Mouse (Mus musculus) cortical plate, adult 2 months (tissue): ENCODE results near the gene Sod2. TPM values are rescaled to one million over a fixed set of nuclear protein-coding genes. Genes with fewer than 3 reads are reported as not detected.
"Not testable (repeated sequence)": the region's sequence is repeated elsewhere in the genome, so short reads cannot be mapped to it uniquely, and the experiment has no call there.

Source experiments
- H3K27ac ChIP-seq: fragments of 200-500 bp; 2 replicates; pipeline ENCODE4 v1.5.1; 2012; ENCODE audit warnings: low read length, control low read depth, inconsistent platforms; ENCODE audit not compliant: insufficient read depth
- H3K4me1 ChIP-seq: fragments of 200-500 bp; 2 replicates; pipeline ENCODE4 v1.6.1; 2011; ENCODE audit warnings: low read length; ENCODE audit not compliant: control insufficient read depth, insufficient read depth
- H3K4me3 ChIP-seq: fragments of 200-500 bp; 2 replicates; pipeline ENCODE4 v1.5.1; 2011; ENCODE audit warnings: mild to moderate bottlenecking, low read length, control low read depth; ENCODE audit not compliant: insufficient read depth
- CTCF ChIP-seq: fragments of 200-500 bp; IDR thresholded peaks from 2 replicates; pipeline ENCODE4 v1.5.1; 2011; ENCODE audit warnings: mild to moderate bottlenecking, control low read depth, low read length; ENCODE audit not compliant: insufficient read depth; ENCODE audit errors: extremely low read depth
- POLR2A ChIP-seq: fragments of 200-500 bp; IDR thresholded peaks from 2 replicates; pipeline ENCODE4 v1.6.1; 2011; ENCODE audit warnings: mild to moderate bottlenecking, low read length, control low read depth; ENCODE audit not compliant: insufficient read depth; ENCODE audit errors: extremely low read depth
- polyA plus RNA-seq: library from polyadenylated mRNA; depleted of rRNA; stranded (reverse); fragments of >200 nt; gene quantifications from 2 replicates; pipeline ENCODE4 v1.2.3, GENCODE M21; 2012; rRNA removed

The Sod2 gene
- 222 and 230 TPM in 2 replicates for polyA plus RNA-seq

DNA sequence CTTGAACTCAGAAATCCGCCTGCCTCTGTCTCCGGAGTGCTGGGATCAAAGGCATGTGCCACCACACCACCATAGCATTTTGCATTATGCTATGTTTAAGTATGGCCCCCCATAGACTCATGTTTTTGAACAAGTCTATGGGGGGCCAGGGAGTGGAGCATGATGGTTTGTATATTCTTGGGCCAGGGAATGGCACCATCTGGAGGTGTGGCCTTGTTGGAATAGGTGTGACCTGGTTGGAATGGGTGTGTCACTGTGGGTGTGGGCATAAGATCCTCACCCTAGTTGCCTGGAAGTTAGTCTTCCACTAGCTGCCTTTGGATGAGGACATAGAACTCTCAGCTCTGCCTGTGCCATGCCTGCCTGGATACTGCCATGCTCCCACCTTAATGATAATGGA lies at the start of gene Sod2:
Gene Sod2 (plus strand): TSS at position 301 of the 400 bp plus-strand sequence.
- Histone ChIP-seq H3K27ac (peak within 1 kb of the TSS; percentile 58; the same call in 1 of the 2 replicates), H3K4me3 (peak within 1 kb of the TSS; percentile 85)
- H3K4me1 ChIP-seq = not testable (repeated sequence)

DNA sequence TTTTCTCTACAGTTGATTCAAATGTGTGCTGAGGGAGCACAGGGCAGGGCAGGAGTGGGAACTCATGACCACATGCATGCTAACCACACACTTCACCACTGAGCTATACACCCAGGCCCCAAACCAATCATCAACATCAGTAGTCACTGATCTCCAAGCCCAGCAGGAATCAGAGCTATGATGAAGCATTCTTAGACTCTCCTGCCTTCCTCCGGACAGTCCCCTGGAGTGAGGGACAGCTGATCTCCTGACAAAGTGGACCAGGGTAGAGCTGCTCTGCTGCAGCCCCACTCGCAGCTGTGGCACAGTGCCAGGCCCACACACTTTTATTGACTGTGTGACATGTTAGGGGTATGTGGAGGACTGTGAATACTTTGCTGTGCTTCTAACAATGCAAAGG lies 47.3 kb upstream of the Sod2 start:
- H3K27ac ChIP-seq, H3K4me3 ChIP-seq, H3K4me1 ChIP-seq: not testable (repeated sequence)

DNA sequence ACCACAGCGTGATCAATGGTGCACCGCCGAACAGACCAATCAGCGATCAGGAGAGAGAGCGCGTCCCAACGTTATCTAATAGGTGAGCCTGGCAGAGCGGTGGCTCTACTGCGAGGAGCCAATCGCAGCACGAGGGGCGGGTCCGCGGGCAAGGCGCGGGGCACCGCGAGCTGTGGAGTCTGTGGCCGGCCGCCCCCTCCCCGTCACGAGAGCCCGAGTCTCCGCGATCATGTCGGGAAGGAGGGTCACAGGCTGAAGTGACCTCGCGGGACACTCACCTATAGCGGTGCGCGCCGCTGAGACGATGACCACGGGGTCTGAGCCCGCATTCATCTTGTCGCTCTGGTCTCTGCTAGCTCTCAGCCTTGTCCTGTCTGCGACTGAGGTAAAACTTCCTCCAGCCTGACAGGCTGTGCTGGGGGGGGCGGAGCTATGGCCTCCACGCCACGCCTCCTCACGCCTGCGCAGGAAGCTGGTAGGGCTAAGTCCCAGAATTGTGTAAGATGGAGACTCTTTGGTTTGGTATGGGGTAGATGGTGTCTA lies 46.2 kb upstream of the Sod2 start, which contains the start of gene Acat2:
Gene Acat2 (minus strand): TSS at position 417 of the 543 bp plus-strand sequence.
- peak within 1 kb of the TSS; percentile 44 for H3K27ac ChIP-seq
- peak; percentile 98 for TF ChIP-seq POLR2A
- TF ChIP-seq CTCF = no peak
- H3K4me1 ChIP-seq = no peaks in the 10 kb centered on the region
- H3K4me3 ChIP-seq = peak within 1 kb of the TSS; percentile 62

DNA sequence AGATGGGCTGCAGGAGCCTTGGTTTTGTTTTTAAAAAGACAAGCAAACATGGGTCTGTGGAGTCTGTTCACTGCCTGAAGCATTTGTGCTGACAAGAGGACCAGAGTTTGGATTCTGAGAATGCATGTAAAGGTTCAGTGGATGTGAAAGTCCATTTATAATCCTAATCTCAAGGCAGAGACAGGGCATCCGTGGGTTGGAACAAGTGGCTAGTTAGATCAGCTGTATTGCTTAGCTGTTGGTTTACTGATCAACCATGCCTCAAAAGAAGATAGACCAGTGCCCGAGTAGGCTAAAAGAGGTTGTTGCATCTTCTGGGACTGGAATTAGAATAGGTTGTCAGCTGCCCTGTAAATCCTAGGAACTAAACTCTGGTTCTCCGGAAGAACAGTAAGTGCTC lies 43.2 kb upstream of the Sod2 start:
- Histone ChIP-seq H3K4me3 (no peak overlapping the region), H3K4me1 (no peaks in the 10 kb centered on the region; the same call in 1 of the 2 replicates), H3K27ac (no peak overlapping the region)
- no peak for TF ChIP-seq CTCF
- no peak for TF ChIP-seq POLR2A

DNA sequence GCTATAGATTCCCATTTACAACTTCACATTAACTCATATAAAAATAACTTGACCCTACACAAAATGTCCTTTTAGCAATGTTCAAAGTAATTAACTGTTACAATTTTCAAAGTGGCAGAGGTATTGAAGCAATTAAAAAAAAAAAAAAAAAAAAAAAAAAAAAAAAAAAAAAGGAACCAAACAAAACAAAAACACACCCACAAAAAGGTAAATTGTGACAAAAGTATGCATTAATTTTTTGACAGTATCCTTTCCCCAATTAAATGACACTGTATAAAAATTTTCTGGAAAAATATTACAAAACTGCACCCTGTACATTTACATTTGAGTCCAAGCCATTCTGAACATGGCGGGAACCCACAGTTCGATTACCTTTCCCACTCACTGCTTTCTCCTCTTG lies 39.5 kb upstream of the Sod2 start:
- Histone ChIP-seq H3K4me1 (no peaks in the 10 kb centered on the region; the same call in 1 of the 2 replicates), H3K27ac (no peak overlapping the region), H3K4me3 (no peak overlapping the region)
- TF ChIP-seq CTCF (no peak), POLR2A (no peak)

DNA sequence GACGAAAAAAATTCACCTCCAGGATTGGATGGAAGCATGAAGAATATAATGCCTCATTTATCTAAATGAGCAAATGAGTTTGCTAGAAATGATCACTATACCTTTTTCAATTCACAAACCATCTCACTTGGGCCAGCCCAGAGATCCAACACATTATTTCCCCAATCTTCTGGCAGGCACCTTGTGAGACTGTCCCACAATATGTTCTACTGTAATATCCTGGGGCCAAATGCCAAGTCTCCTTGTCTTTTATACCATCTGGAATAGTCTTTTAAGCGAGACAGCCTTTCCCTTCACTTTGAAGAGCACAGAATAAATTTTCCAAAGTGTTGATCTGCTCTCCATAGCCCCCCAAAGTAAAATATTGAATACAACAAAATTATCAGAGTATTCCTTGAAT lies 32.8 kb upstream of the Sod2 start:
- no peaks in the 10 kb centered on the region; the same call in 1 of the 2 replicates for H3K4me1 ChIP-seq
- H3K27ac ChIP-seq = no peak overlapping the region
- H3K4me3 ChIP-seq = no peak overlapping the region
- TF ChIP-seq POLR2A (no peak), CTCF (no peak)

DNA sequence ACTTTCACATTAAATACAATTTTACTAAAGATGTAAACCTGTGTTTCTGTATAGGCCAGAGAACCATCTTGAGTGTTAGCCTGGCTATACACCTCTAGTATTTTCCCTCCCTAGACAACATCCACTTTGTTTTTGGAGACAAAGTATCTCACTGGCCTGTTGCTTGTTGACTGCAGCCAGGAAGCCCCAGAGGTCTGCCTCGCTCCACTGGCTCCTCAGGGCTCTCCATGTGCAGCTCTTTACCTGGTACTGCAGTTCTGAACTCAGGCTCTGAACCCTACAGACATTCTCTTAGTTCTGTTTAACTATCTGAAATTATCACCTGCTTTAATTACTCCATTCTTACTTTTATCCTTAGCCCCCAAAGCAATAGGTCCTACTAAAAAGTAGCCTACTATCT lies 28.1 kb upstream of the Sod2 start:
- Histone ChIP-seq H3K4me3 (no peak overlapping the region), H3K27ac (no peak overlapping the region), H3K4me1 (no peaks in the 10 kb centered on the region)
- TF ChIP-seq CTCF (no peak), POLR2A (no peak)

DNA sequence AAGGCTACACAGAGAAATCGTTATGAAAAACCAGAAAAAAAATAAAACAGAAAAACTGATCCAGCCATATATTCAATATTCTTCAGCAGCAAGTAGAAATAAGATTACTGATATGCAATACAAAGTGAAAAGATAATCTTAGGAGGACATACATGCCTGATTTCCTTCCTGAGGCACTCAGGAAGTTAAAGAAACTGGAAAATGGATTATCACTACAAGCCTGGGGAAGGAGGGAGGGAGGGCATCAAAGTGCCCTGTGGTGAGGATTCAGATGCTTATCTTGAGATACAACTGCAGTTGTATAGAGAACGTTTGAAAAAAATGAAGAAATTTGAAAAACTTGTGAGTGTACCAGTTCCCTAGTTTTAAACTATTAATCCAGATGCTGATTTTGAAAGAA lies 22.7 kb upstream of the Sod2 start:
- TF ChIP-seq CTCF (no peak), POLR2A (no peak)
- no peak overlapping the region for H3K4me3 ChIP-seq
- no peaks in the 10 kb centered on the region for H3K4me1 ChIP-seq
- no peak overlapping the region for H3K27ac ChIP-seq

DNA sequence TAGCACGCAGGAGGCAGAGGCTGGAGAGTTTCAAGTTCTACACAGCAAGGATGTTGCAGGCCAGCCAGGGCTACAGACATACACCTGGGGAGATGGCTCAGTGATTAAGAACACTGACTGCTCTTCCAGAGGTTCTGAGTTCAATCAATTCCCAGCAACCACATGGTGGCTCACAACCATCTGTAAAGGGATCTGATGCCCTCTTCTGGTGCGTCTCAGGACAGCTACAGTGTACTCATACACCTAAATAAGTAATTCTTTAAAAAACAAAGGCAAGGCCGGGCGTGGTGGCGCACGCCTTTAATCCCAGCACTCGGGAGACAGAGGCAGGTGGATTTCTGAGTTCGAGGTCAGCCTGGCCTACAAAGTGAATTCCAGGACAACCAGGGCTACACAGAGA lies 18.6 kb upstream of the Sod2 start:
- not testable (repeated sequence) for H3K4me1 ChIP-seq, H3K4me3 ChIP-seq, H3K27ac ChIP-seq

DNA sequence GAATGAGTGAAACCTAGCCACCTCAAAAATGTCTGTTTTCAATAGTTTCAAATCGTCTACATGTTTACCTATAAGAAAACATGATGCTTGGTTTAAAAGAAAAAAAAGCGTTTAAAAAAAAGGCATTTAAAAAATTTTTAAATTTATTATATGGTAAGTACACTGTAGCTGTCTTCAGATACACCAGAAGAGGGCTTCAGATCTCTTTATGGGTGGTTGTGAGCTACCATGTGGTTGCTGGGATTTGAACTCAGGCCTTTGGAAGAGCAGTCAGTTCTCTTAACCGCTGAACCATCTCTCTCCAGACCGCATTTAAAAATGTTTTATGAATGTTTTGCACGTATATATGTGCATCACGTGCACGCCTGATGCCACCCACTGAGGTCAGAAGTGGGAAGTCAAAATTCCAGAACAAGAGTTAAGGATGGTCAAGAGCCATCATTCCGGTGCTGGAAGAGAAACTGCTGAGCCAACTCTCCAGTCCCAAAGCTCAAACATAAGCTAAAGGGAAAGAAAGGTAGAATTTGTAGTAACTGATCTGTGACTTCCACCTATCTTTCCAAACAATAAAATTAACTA lies 16.0 kb upstream of the Sod2 start:
- peak overlapping the region; percentile 73; the same call in 1 of the 2 replicates for H3K4me3 ChIP-seq
- TF ChIP-seq CTCF (no peak), POLR2A (no peak)
- H3K27ac ChIP-seq = no peak overlapping the region
- no peaks in the 10 kb centered on the region for H3K4me1 ChIP-seq

DNA sequence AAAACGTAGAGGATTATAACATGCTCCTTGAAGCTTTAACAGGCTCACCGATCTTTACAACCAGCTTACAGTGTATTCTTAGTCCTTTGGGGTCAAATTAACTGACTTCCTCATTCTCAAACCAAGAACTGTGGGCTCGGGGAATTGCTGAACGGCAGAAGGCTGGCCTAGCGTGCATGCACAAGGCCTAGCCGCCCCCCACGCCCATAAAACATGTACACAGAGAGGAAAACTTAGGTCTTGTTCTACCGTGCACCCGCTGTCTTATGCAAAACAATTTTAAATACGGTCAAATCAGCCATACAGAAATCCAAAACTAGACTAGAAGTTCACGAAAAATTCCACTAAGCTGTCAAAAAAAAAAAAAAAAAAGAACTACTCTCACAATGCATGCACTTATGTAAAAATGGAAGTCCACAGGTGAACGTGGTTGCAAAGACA lies 15.4 kb upstream of the Sod2 start:
- H3K4me1 ChIP-seq = no peaks in the 10 kb centered on the region
- H3K4me3 ChIP-seq = peak overlapping the region; percentile 73
- H3K27ac ChIP-seq = peak overlapping the region; percentile 100; the same call in 1 of the 2 replicates
- TF ChIP-seq POLR2A (no peak), CTCF (no peak)
